Mouse (Mus musculus): Measurements from ENCODE around the gene Pou3f1. TPM values are rescaled to one million over a fixed set of nuclear protein-coding genes. Genes with fewer than 3 reads are reported as not detected.

Pou3f1 gene
- total RNA-seq (2014; fragmentation: Nextera tagmentation) = not detected in 2 replicates
- total RNA-seq (2017) = 0.23 TPM in 1 of 2 replicates, not detected in the other

DNA sequence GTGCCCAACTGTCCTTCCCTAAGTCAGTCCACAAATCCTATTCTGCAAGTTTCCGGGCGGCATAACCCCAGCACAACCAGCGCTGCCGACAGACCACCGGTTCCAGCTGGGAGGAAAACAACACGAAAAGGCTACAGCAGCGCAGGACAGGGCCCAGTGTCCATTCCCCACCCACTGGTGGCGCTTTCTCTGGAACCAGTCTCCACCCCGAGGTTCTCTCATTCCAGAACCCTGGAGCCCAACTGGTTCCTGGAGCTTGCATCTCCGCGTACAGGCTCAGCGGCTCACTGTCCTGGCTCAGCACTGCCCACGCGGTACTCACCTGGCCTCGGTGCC is at the start of gene Pou3f1:
TSS of gene Pou3f1 (plus strand) at position 290 of the 336 bp plus-strand sequence.
- no peak for ATAC-seq (replicated peaks; ENCODE audit: low FRiP score, low TSS enrichment, poor library complexity, severe bottlenecking)

DNA sequence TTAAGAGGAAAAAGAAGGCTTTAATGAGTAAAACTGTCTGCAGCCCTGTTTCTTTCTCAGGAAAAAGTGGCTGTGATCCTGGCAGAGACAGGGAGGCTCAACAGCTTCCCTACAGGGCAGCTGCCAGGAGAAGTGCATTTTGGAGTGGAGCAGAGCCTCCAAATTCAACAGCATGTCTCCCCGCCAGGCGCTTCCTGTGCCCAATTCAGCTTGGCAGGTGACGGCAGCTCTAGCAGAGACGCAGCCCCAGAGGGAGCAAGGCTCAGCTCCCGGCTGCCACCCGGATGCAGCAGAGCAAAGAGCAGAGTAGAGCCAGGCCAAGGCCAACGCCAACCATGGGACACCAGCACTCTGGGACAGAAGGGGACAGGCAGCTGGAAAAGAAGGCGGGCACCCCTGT is 49.4 kb upstream of the Pou3f1 start:
- no peak for ATAC-seq (replicated peaks; ENCODE audit: low FRiP score, low TSS enrichment, poor library complexity, severe bottlenecking)

- ATAC-seq (replicated peaks; ENCODE audit: low FRiP score, low TSS enrichment, poor library complexity, severe bottlenecking) = no peak
These were observed 46.5 kb upstream of the Pou3f1 start for GRCm38 (mm10) chr4:124610066-124610465.

DNA sequence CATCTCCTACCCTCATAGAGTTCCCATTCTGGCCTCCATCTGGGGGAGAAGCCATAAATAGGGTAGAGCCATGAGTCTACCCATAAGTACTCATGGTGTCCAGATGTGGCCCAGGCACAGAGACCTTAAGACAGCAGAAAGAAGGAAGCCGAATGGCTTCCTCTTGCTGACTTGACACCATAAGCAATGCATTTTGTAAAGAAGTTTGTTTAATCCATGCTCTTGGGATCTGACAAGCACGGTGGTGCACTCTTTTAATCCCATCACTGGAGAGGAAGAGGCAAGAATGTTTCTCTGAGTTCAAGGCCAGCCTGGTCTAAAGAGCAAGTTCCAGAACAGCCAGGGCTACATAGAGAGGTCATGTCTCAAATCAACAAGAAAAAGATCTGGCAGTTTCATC is 45.9 kb upstream of the Pou3f1 start, which contains the start of gene 3100002H09Rik:
TSS of gene 3100002H09Rik (minus strand) at position 101 of the 400 bp plus-strand sequence.
- no peak for ATAC-seq (replicated peaks; ENCODE audit: low FRiP score, low TSS enrichment, poor library complexity, severe bottlenecking)

GRCm38 (mm10) chr4:124611768-124612167 is 44.8 kb upstream of the Pou3f1 start:
- no peak for ATAC-seq (replicated peaks; ENCODE audit: low FRiP score, low TSS enrichment, poor library complexity, severe bottlenecking)

- ATAC-seq (replicated peaks; ENCODE audit: low FRiP score, low TSS enrichment, poor library complexity, severe bottlenecking) = no peak
These were observed 42.4 kb upstream of the Pou3f1 start for GRCm38 (mm10) chr4:124614189-124614588.

GRCm38 (mm10) chr4:124615406-124615960 is 41.1 kb upstream of the Pou3f1 start:
- no peak for ATAC-seq (replicated peaks; ENCODE audit: low FRiP score, low TSS enrichment, poor library complexity, severe bottlenecking)

- no peak for ATAC-seq (replicated peaks; ENCODE audit: low FRiP score, low TSS enrichment, poor library complexity, severe bottlenecking)
These were observed 40.6 kb upstream of the Pou3f1 start for GRCm38 (mm10) chr4:124615986-124616385.

- no peak for ATAC-seq (replicated peaks; ENCODE audit: low FRiP score, low TSS enrichment, poor library complexity, severe bottlenecking)
These were observed 40.0 kb upstream of the Pou3f1 start for GRCm38 (mm10) chr4:124616636-124617035.

GRCm38 (mm10) chr4:124618599-124618998 is 38.0 kb upstream of the Pou3f1 start:
- no peak for ATAC-seq (replicated peaks; ENCODE audit: low FRiP score, low TSS enrichment, poor library complexity, severe bottlenecking)

GRCm38 (mm10) chr4:124621406-124621805 is 35.2 kb upstream of the Pou3f1 start:
- ATAC-seq (replicated peaks; ENCODE audit: low FRiP score, low TSS enrichment, poor library complexity, severe bottlenecking) = no peak

DNA sequence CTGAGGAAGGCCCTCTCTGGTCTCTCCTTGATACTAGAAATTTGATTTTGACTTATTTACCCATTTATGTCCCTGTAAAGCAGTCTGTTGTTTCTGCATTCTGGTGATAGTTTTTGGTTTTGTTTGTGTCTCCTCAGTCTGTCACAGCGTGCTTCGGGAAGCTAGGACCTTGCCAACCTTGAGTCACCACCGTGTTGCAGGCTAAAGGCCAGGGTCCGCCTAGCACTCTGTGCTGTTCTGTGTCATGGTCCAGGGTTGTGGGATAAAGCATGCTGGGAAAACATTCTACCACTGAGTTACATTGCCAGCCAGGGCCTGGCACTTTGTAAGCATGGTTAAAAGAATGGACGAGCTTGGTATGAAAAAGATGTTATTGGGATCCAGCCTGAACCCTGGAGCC is 34.0 kb upstream of the Pou3f1 start:
- ATAC-seq (replicated peaks; ENCODE audit: low FRiP score, low TSS enrichment, poor library complexity, severe bottlenecking) = no peak

- ATAC-seq (replicated peaks; ENCODE audit: low FRiP score, low TSS enrichment, poor library complexity, severe bottlenecking) = no peak
These were observed 32.5 kb upstream of the Pou3f1 start for GRCm38 (mm10) chr4:124624111-124624581.

DNA sequence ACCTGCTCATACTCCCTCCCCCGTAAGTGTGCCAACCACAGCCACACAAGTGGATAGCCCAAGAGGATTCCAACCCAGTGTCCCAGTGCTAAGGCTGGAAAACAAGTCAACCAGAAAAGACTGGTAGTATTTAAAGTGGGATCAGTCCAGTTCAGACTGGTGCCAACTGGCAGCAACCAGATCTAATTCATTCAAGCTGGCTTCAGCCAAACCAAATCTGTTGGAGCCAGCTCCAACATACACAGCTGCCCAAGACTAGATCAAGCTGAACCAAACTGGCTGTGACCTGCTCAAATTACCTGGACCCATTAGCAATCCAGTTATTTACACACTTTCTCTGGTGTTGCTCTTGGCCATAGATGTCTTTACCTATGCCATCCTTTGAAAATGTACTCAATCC is 29.8 kb upstream of the Pou3f1 start:
- ATAC-seq (replicated peaks; ENCODE audit: low FRiP score, low TSS enrichment, poor library complexity, severe bottlenecking) = no peak

- no peak for ATAC-seq (replicated peaks; ENCODE audit: low FRiP score, low TSS enrichment, poor library complexity, severe bottlenecking)
These were observed 25.2 kb upstream of the Pou3f1 start for GRCm38 (mm10) chr4:124631456-124631855.

GRCm38 (mm10) chr4:124632856-124633255 is 23.8 kb upstream of the Pou3f1 start:
- ATAC-seq (replicated peaks; ENCODE audit: low FRiP score, low TSS enrichment, poor library complexity, severe bottlenecking) = no peak

GRCm38 (mm10) chr4:124633281-124633680 is 23.3 kb upstream of the Pou3f1 start:
- ATAC-seq (replicated peaks; ENCODE audit: low FRiP score, low TSS enrichment, poor library complexity, severe bottlenecking) = peak; percentile 76

GRCm38 (mm10) chr4:124639715-124640114 is 16.9 kb upstream of the Pou3f1 start:
- ATAC-seq (replicated peaks; ENCODE audit: low FRiP score, low TSS enrichment, poor library complexity, severe bottlenecking) = no peak

GRCm38 (mm10) chr4:124643859-124644258 is 12.7 kb upstream of the Pou3f1 start:
- no peak for ATAC-seq (replicated peaks; ENCODE audit: low FRiP score, low TSS enrichment, poor library complexity, severe bottlenecking)

GRCm38 (mm10) chr4:124644974-124645433 is 11.6 kb upstream of the Pou3f1 start:
- peak; percentile 97 for ATAC-seq (replicated peaks; ENCODE audit: low FRiP score, low TSS enrichment, poor library complexity, severe bottlenecking)

GRCm38 (mm10) chr4:124646591-124646990 is 10.0 kb upstream of the Pou3f1 start:
- no peak for ATAC-seq (replicated peaks; ENCODE audit: low FRiP score, low TSS enrichment, poor library complexity, severe bottlenecking)

- no peak for ATAC-seq (replicated peaks; ENCODE audit: low FRiP score, low TSS enrichment, poor library complexity, severe bottlenecking)
These were observed 8.7 kb upstream of the Pou3f1 start for GRCm38 (mm10) chr4:124647909-124648308.
